Mouse (Mus musculus) adrenal gland, adult 2 months (tissue): ENCODE results near the gene Cd200r4. TPM values are rescaled to one million over a fixed set of nuclear protein-coding genes. Genes with fewer than 3 reads are reported as not detected.
A peak's percentile ranks its signal among the peaks of the same experiment; 100 is the strongest.
"Not testable (repeated sequence)": the region's sequence is repeated elsewhere in the genome, so short reads cannot be mapped to it uniquely, and the experiment has no call there.

Experiments used
- DNase-seq: peaks from one replicate; pipeline ENCODE4 v3.0.0; 2021
- long read RNA-seq: library from polyadenylated mRNA; stranded (forward); transcript quantifications from one replicate; pipeline ENCODE4 v2.0.0, GENCODE M21; 2021
- polyA plus RNA-seq: library from polyadenylated mRNA; depleted of rRNA; stranded (reverse); fragments of >200 nt; gene quantifications from 2 replicates; pipeline ENCODE4 v1.2.3, GENCODE M21; 2012; rRNA removed
- total RNA-seq, 2 experiments: library from RNA; stranded (reverse); gene quantifications; 2 replicates each; pipeline ENCODE4 v1.2.3; 2021

Gene Cd200r4
- total RNA-seq: not detected
- polyA plus RNA-seq: 0.04 TPM in 1 of 2 replicates, not detected in the other
- long read RNA-seq: 0 reads

GRCm38 (mm10) chr16:44811544-44811943, at the start of gene Cd200r4:
Gene Cd200r4 (plus strand): TSS chr16:44811733.
- DNase-seq: no peak

GRCm38 (mm10) chr16:44761811-44762210, 49.7 kb upstream of the Cd200r4 start:
- DNase-seq: no peak

- no peak for DNase-seq
Observed at GRCm38 (mm10) chr16:44765555-44766319, 45.8 kb upstream of the Cd200r4 start, which contains the start of gene Cd200r1. Gene Cd200r1 (plus strand): TSS chr16:44765736.

GRCm38 (mm10) chr16:44766320-44766892, 45.1 kb upstream of the Cd200r4 start:
- no peak for DNase-seq

- DNase-seq: no peak
Observed at GRCm38 (mm10) chr16:44767506-44767905, 44.0 kb upstream of the Cd200r4 start.

GRCm38 (mm10) chr16:44767967-44768366, 43.6 kb upstream of the Cd200r4 start:
- DNase-seq: no peak

- no peak for DNase-seq
Observed at GRCm38 (mm10) chr16:44772577-44772976, 39.0 kb upstream of the Cd200r4 start.

- DNase-seq: no peak
Observed at GRCm38 (mm10) chr16:44773673-44774072, 37.9 kb upstream of the Cd200r4 start.

- DNase-seq: no peak
Observed at GRCm38 (mm10) chr16:44774201-44774600, 37.3 kb upstream of the Cd200r4 start.

- DNase-seq: peak; percentile 28
Observed at GRCm38 (mm10) chr16:44778538-44779147, 32.9 kb upstream of the Cd200r4 start.

- DNase-seq: no peak
Observed at GRCm38 (mm10) chr16:44779494-44779893, 32.0 kb upstream of the Cd200r4 start.

GRCm38 (mm10) chr16:44780751-44781150, 30.8 kb upstream of the Cd200r4 start:
- DNase-seq: no peak

GRCm38 (mm10) chr16:44786934-44787333, 24.6 kb upstream of the Cd200r4 start:
- DNase-seq: no peak

GRCm38 (mm10) chr16:44794416-44794815, 17.1 kb upstream of the Cd200r4 start:
- no peak for DNase-seq

GRCm38 (mm10) chr16:44805976-44806375, 5.6 kb upstream of the Cd200r4 start:
- DNase-seq: no peak

- DNase-seq: not testable (repeated sequence)
Observed at GRCm38 (mm10) chr16:44810223-44810622, 1.3 kb upstream of the Cd200r4 start.

- DNase-seq: no peak
Observed at GRCm38 (mm10) chr16:44812468-44813065, 1.0 kb downstream of the Cd200r4 start.

GRCm38 (mm10) chr16:44818010-44818409, 6.5 kb downstream of the Cd200r4 start:
- DNase-seq: no peak

GRCm38 (mm10) chr16:44820545-44820944, 9.0 kb downstream of the Cd200r4 start:
- DNase-seq: no peak

GRCm38 (mm10) chr16:44832286-44832685, 20.8 kb downstream of the Cd200r4 start:
- no peak for DNase-seq

- DNase-seq: peak; percentile 71
Observed at GRCm38 (mm10) chr16:44833189-44833588, 21.7 kb downstream of the Cd200r4 start.

- no peak for DNase-seq
Observed at GRCm38 (mm10) chr16:44866797-44867196, 55.3 kb downstream of the Cd200r4 start, which contains the start of gene Cd200r2. Gene Cd200r2 (plus strand): TSS chr16:44867097.

- no peak for DNase-seq
Observed at GRCm38 (mm10) chr16:44875178-44875577, 63.6 kb downstream of the Cd200r4 start.
